Mouse (Mus musculus): Measurements from ENCODE around the gene Gm9048. TPM values are rescaled to one million over a fixed set of nuclear protein-coding genes. Genes with fewer than 3 reads are reported as not detected.

The Gm9048 gene
- polyA plus RNA-seq (2015; fragmentation: Illumina TruSeq; extraction: RNeasy Lipid Tissue Mini Kit (QIAGEN cat#74804); ENCODE audit: insufficient read depth, low replicate concordance) = not detected

GRCm38 (mm10) chr10:118348579-118348978 lies at the start of gene Gm9048:
Gene Gm9048, minus strand, starts transcription at chr10:118348679.

GRCm38 (mm10) chr10:118354005-118354404 lies 5.5 kb upstream of the Gm9048 start, which contains the start of gene Gm9049:
Gene Gm9049, minus strand, starts transcription at chr10:118354105.

DNA sequence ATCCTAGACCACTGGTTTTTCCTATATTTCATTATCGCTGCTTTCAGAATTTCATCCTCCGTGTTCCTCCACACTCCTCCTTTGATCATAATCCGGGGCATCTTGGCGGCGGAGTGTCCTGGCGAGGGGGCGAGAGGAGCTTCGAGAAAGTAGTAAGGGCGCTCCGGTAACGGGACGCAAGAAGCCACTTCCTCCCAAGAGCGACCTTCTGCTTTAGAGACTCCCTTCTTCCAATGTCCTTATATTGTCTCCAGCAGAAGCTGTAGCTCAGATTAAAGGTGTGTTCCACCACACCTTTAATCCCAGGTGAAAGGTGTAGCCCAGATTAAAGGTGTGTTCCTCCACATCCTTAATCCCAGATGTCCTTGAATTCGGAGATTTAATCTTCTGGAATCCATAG lies 5.3 kb downstream of the Gm9048 start, which contains the start of gene Gm9046:
Gm9046 (minus strand) TSS at position 101 of the 400 bp plus-strand sequence.

GRCm38 (mm10) chr10:118337731-118338130 lies 10.7 kb downstream of the Gm9048 start, which contains the start of gene Gm9045:
Gene Gm9045, minus strand, starts transcription at chr10:118337831.

GRCm38 (mm10) chr10:118332308-118332707 lies 16.2 kb downstream of the Gm9048 start, which contains the start of gene Gm9044:
Gene Gm9044, minus strand, starts transcription at chr10:118332408.

GRCm38 (mm10) chr10:118326869-118327268 lies 21.6 kb downstream of the Gm9048 start, which contains the start of gene Gm9040:
Gene Gm9040, minus strand, starts transcription at chr10:118326969.

Other genes starting within 250 kb of the Gm9048 start
- gene Mdm1, start 206.9 kb downstream of the Gm9048 start, polyA plus RNA-seq (2015; fragmentation: Illumina TruSeq; extraction: RNeasy Lipid Tissue Mini Kit (QIAGEN cat#74804); ENCODE audit: insufficient read depth, low replicate concordance) = 11.2 TPM
- gene Il22, start 143.7 kb downstream of the Gm9048 start, polyA plus RNA-seq (2015; fragmentation: Illumina TruSeq; extraction: RNeasy Lipid Tissue Mini Kit (QIAGEN cat#74804); ENCODE audit: insufficient read depth, low replicate concordance) = not detected
- not detected for gene Gm32717, start 107.9 kb downstream of the Gm9048 start, polyA plus RNA-seq (2015; fragmentation: Illumina TruSeq; extraction: RNeasy Lipid Tissue Mini Kit (QIAGEN cat#74804); ENCODE audit: insufficient read depth, low replicate concordance)
- gene Gm32802, start 90.0 kb downstream of the Gm9048 start, polyA plus RNA-seq (2015; fragmentation: Illumina TruSeq; extraction: RNeasy Lipid Tissue Mini Kit (QIAGEN cat#74804); ENCODE audit: insufficient read depth, low replicate concordance) = not detected
- not detected for gene Iltifb, start 53.6 kb downstream of the Gm9048 start, polyA plus RNA-seq (2015; fragmentation: Illumina TruSeq; extraction: RNeasy Lipid Tissue Mini Kit (QIAGEN cat#74804); ENCODE audit: insufficient read depth, low replicate concordance)
- gene Gm9040, start 21.7 kb downstream of the Gm9048 start, polyA plus RNA-seq (2015; fragmentation: Illumina TruSeq; extraction: RNeasy Lipid Tissue Mini Kit (QIAGEN cat#74804); ENCODE audit: insufficient read depth, low replicate concordance) = not detected
- gene Gm9044, start 16.3 kb downstream of the Gm9048 start, polyA plus RNA-seq (2015; fragmentation: Illumina TruSeq; extraction: RNeasy Lipid Tissue Mini Kit (QIAGEN cat#74804); ENCODE audit: insufficient read depth, low replicate concordance) = not detected
- 0.14 TPM for gene Gm9045, start 10.8 kb downstream of the Gm9048 start, polyA plus RNA-seq (2015; fragmentation: Illumina TruSeq; extraction: RNeasy Lipid Tissue Mini Kit (QIAGEN cat#74804); ENCODE audit: insufficient read depth, low replicate concordance)
- not detected for gene Gm9046, start 5.4 kb downstream of the Gm9048 start, polyA plus RNA-seq (2015; fragmentation: Illumina TruSeq; extraction: RNeasy Lipid Tissue Mini Kit (QIAGEN cat#74804); ENCODE audit: insufficient read depth, low replicate concordance)
- gene Gm9049, start 5.4 kb upstream of the Gm9048 start, polyA plus RNA-seq (2015; fragmentation: Illumina TruSeq; extraction: RNeasy Lipid Tissue Mini Kit (QIAGEN cat#74804); ENCODE audit: insufficient read depth, low replicate concordance) = 0.14 TPM
- 1.8 TPM for gene Ifng, start 92.4 kb upstream of the Gm9048 start, polyA plus RNA-seq (2015; fragmentation: Illumina TruSeq; extraction: RNeasy Lipid Tissue Mini Kit (QIAGEN cat#74804); ENCODE audit: insufficient read depth, low replicate concordance)

All from spleen, adult 10 weeks (tissue).